Mouse (Mus musculus) adrenal gland, postnatal 36 days (tissue): ENCODE results near the gene Ppm1m. TPM values are rescaled to one million over a fixed set of nuclear protein-coding genes. Genes with fewer than 3 reads are reported as not detected.

Source experiments
- DNase-seq, 2 experiments: peaks; one replicate each; pipeline ENCODE4 v3.0.0; 2021; ENCODE audit warnings: mixed read lengths in 1 of 2
- microRNA-seq: library from miRNA; unstranded; fragments of <30 nt; microRNA quantifications from one replicate; pipeline ENCODE4 v1.2.0, GENCODE M21; 2021
- total RNA-seq, 2 experiments: library from RNA; stranded (reverse); gene quantifications; 2 replicates each; pipeline ENCODE4 v1.2.3; 2021

The Ppm1m gene
- total RNA-seq, 2 experiments from 2014 or later, result 90.8 to 117 TPM

GRCm38 (mm10) chr9:106158037-106158491 lies 41.5 kb downstream of the Ppm1m start, which contains the start of gene Glyctk:
Glyctk (minus strand) TSS chr9:106158138.
- no peak for DNase-seq

GRCm38 (mm10) chr9:106157623-106157925 lies 42.0 kb downstream of the Ppm1m start:
- DNase-seq, result no peak

GRCm38 (mm10) chr9:106156921-106157622 lies 42.5 kb downstream of the Ppm1m start:
- no peak for DNase-seq

- DNase-seq, result peak; percentile 62 to 69
These were observed 43.1 kb downstream of the Ppm1m start for GRCm38 (mm10) chr9:106156419-106156818.

- peak; percentile 88 to 89 for DNase-seq
These were observed 45.4 kb downstream of the Ppm1m start for GRCm38 (mm10) chr9:106154106-106154505.

GRCm38 (mm10) chr9:106149399-106149754 lies 50.2 kb downstream of the Ppm1m start:
- DNase-seq, result no peak

GRCm38 (mm10) chr9:106148541-106149398 lies 50.8 kb downstream of the Ppm1m start:
- no peak for DNase-seq

- no peak for DNase-seq
These were observed 51.6 kb downstream of the Ppm1m start for GRCm38 (mm10) chr9:106147851-106148431.

- DNase-seq, result no peak
These were observed 52.3 kb downstream of the Ppm1m start for GRCm38 (mm10) chr9:106147281-106147680.

- no peak for DNase-seq
These were observed 54.0 kb downstream of the Ppm1m start for GRCm38 (mm10) chr9:106145582-106145981.

Small RNA genes within 50 kb of the gene (microRNA-seq; reads per million reads assigned to microRNA genes)
- not detected for gene Mir135a-1
- gene Mirlet7g, result 121,596 reads per million, percentile 100 among the genes with 10 or more reads in this experiment

Other genes starting within 250 kb of the Ppm1m start
- gene Col6a5, start 239.1 kb downstream of the Ppm1m start, total RNA-seq, result 1 to 10 TPM; 3.3 to 6.9 TPM
- gene Col6a4, start 103.0 kb downstream of the Ppm1m start, total RNA-seq, result under 1 TPM; 0.36 to 0.46 TPM
- 1 to 10 TPM; 2.3 to 2.4 TPM for gene Glyctk, start 41.6 kb downstream of the Ppm1m start, total RNA-seq
- gene Wdr82, start 28.8 kb downstream of the Ppm1m start, total RNA-seq, result 10 to 100 TPM; 74.4 to 81.3 TPM
- 100 to 1,000 TPM in 1 of 2 experiments, 10 to 100 TPM in 1; 64.8 to 117 TPM for gene Twf2, start 3.4 kb upstream of the Ppm1m start, total RNA-seq
- gene Tlr9, start 22.9 kb upstream of the Ppm1m start, total RNA-seq, result under 1 TPM; 0.89 TPM
- gene Alas1, start 48.9 kb upstream of the Ppm1m start, total RNA-seq, result 1,000 to 10,000 TPM; 1,599 to 3,152 TPM
- 1 to 10 TPM; 3.6 to 5.6 TPM for gene Poc1a, start 81.3 kb upstream of the Ppm1m start, total RNA-seq
- gene Dusp7, start 168.9 kb upstream of the Ppm1m start, total RNA-seq, result 10 to 100 TPM; 16.4 to 24.1 TPM
- 100 to 1,000 TPM; 403 to 411 TPM for gene Rpl29, start 229.7 kb upstream of the Ppm1m start, total RNA-seq
- 10 to 100 TPM; 11.7 to 14.8 TPM for gene Acy1, start 238.6 kb upstream of the Ppm1m start, total RNA-seq
- 10 to 100 TPM; 25.2 to 45.0 TPM for gene Abhd14b, start 247.7 kb upstream of the Ppm1m start, total RNA-seq
- 10 to 100 TPM; 18.9 to 20.2 TPM for gene Abhd14a, start 247.9 kb upstream of the Ppm1m start, total RNA-seq